Mouse (Mus musculus) liver, postnatal 0 days (tissue): ENCODE data around the gene Clcn2.

Experiments
- CTCF ChIP-seq: sonication (generic); IDR thresholded peaks from 2 replicates; pipeline ENCODE4 v1.5.1; 2016; ENCODE audit warnings: antibody characterized with exemption, low read depth
- EP300 ChIP-seq: IDR thresholded peaks from 2 replicates; pipeline ENCODE4 v1.6.1; 2016; ENCODE audit warnings: antibody characterized with exemption, low read depth, mild to moderate bottlenecking

DNA sequence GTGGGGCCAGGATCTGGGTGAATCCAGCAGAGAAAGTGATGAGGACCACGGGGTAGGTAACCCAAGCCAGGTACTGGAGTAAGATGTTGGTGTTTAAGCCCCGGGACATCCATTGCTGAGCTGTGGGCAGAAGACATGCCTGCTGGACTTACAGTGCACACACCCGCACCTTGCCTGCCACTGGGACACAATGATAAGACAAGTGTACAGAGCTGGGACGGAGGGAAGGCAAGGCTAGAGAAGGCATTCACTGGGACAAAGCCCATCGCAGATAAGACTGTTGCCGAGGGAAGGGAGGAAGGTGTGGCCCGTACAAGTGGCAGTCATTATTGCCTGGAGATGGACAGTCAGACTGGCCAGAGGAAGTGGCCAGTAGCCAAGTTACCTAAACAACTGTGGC, 4.7 kb downstream of the Clcn2 start:
- no peak for TF ChIP-seq CTCF
- TF ChIP-seq EP300, result peak; percentile 37; the same call in 1 of the 2 replicates
